Mouse (Mus musculus): Measurements from ENCODE around the gene Dcps.
A peak's percentile ranks its signal among the peaks of the same experiment; 100 is the strongest.

Gene Dcps

GRCm38 (mm10) chr9:35108916-35109315 lies 66.9 kb downstream of the Dcps start:
- peak; percentile 67 for DNase-seq (ENCODE audit: low read depth, low spot score)

- no peak for DNase-seq (ENCODE audit: low read depth, low spot score)
Observed at GRCm38 (mm10) chr9:35108066-35108465, 67.8 kb downstream of the Dcps start.

- no peak for DNase-seq (ENCODE audit: low read depth, low spot score)
Observed at GRCm38 (mm10) chr9:35107396-35107795, 68.5 kb downstream of the Dcps start.

DNA sequence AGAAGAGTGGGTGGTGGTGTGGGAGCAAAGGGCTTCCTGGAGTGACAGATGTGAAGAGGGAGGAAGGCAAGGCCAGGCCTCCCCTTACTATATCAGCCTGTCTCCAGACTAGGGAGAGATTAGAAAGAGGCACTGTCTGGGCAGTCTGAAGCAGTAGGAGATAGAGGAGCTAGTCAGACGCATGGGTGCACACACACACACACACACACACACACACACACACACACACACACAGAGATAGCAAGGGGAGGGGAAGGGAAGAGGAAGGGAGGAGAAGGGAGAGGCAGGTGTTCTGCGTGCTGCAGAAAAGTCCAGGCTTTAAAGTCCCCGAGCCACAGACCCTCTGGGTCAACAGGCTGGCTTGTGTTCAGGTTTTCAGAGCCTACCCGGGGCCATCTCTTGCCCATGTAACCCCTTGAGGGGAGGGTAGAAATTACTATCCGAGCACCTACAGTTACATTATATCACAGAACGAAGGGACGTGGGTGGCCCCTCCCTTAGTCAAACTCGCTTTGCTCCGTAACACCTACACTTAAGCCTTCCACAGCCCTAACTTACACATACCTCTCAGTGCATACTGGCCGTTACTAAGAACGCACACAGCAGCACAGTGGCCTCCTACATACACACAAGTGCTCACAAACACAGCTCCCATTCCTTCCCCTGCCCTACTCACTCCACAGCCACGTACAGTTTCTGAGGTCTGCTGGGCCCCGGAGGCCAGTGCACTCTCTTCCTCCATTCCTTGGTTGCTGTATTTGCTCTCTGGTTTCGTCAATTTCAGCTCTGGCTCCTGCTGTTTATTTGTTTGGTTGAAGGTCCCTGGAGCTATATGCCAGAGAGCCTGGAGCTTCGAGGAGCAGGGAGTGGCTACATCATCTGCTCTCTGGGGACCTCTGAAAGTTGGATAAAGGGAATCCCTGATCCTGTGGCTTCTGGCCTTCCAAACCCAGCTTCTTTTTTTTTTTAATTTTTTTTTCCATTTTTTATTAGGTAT lies 69.7 kb downstream of the Dcps start:
- no peak for DNase-seq (ENCODE audit: low read depth, low spot score)

DNA sequence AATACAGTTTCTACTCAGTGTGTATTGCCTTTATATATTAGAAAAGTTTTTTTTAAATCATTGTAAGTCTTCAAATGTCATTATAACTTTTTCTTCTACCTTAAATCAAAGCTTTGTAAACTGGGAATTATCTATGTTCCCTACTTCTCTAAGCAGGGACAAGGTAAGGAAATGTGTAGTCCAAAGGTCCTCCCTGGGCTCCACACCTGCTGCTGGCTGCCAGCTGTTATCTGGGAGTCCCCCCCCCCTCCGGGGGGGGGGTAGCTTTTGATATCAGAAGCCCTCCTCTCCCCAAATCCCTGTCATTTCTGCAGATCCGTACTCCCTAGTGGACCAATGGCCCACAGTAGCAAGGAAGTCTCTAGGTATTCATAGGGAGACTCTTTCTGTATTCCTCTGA lies 70.4 kb downstream of the Dcps start:
- no peak for DNase-seq (ENCODE audit: low read depth, low spot score)

DNA sequence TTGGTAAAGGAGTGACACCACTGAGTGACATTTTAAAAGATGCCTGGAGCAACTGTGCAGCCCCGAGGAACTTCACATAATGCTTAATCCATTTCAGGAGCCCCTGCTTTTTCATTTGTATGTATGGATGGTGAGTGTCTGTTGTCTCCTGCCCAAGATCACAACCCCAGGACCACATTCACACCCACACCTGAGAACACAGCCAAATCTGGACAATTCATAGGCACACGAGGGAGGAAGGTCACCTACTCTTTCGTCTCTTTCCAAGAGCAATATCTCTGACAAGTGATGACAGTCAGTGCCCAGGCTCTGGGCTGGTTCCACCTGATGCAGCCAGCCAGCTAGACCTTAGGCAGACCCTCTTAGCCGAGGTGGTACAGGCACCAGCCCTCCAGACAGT lies 71.2 kb downstream of the Dcps start:
- no peak for DNase-seq (ENCODE audit: low read depth, low spot score)

GRCm38 (mm10) chr9:35098762-35099161 lies 77.1 kb downstream of the Dcps start:
- DNase-seq (ENCODE audit: low read depth, low spot score): no peak

DNA sequence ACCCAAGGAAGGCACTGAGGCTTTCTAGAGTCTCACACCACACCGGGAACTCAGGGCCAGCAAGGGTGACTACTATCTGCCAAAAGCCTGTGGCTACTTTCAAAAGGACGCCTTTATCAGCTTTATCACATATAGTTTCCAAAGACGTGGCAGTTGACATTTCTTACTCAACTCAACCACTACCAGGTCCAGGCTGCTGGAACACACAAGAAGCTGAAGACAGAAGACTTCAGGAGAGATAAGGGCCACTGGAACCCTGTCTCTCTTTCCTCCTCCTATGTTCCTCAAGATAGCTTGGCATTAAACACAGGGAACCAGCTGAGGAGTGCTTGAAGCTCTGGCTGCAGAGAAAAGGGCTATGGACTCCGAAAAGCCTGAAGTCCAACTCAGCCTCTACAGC lies 78.0 kb downstream of the Dcps start:
- DNase-seq (ENCODE audit: low read depth, low spot score): no peak

DNA sequence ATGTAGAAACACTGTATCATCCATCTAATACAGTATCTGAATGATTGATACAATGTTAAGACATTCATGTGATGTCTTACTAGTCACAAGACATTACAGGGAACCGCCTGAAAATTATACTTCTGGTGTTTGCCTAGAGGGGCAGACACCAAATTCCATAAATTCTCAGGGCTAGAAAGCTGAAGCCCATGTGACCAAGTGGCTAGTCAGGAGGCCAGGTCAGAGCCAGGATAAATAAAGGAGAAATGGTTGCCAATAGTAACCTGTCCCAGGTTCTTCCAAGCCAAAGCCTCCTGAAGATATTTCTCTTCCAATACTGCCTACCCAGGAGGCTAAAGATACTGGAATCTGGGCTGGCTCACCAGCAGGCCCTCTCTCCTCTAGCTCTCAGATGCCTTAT lies 80.1 kb downstream of the Dcps start:
- no peak for DNase-seq (ENCODE audit: low read depth, low spot score)

GRCm38 (mm10) chr9:35093350-35093749 lies 82.5 kb downstream of the Dcps start:
- no peak for DNase-seq (ENCODE audit: low read depth, low spot score)

- DNase-seq (ENCODE audit: low read depth, low spot score): no peak
Observed at GRCm38 (mm10) chr9:35092904-35093303, 83.0 kb downstream of the Dcps start.
